Mouse (Mus musculus) cerebral cortex, adult 2 months (tissue): Measurements from ENCODE around the gene Prl5a1.

ENCODE experiments used
- WGBS: fragments of 180-500 bp; shearing (Covaris S2); methylation state at CpG from one replicate; pipeline ENCODE4 v1.1.7; 2018; 5-methylcytosine and 5-hydroxymethylcytosine counted together

The Prl5a1 gene

GRCm38 (mm10) chr13:28142184-28142583, at the start of gene Prl5a1:
Gene Prl5a1 (plus strand): TSS chr13:28142484.
- 97% methylated on average over 6 of the region's 6 CpGs for WGBS

- WGBS = 88% methylated on average over 3 of the region's 3 CpGs
Observed at GRCm38 (mm10) chr13:28108536-28108935, 33.7 kb upstream of the Prl5a1 start.

- WGBS = 79% methylated on average over 2 of the region's 2 CpGs
Observed at GRCm38 (mm10) chr13:28132781-28133180, 9.5 kb upstream of the Prl5a1 start.
